Mouse (Mus musculus): ENCODE measurements around the gene Gm4847. TPM values are rescaled to one million over a fixed set of nuclear protein-coding genes. Genes with fewer than 3 reads are reported as not detected.

Gm4847 gene
- not detected for polyA plus RNA-seq (2017; shearing (Covaris generic))

DNA sequence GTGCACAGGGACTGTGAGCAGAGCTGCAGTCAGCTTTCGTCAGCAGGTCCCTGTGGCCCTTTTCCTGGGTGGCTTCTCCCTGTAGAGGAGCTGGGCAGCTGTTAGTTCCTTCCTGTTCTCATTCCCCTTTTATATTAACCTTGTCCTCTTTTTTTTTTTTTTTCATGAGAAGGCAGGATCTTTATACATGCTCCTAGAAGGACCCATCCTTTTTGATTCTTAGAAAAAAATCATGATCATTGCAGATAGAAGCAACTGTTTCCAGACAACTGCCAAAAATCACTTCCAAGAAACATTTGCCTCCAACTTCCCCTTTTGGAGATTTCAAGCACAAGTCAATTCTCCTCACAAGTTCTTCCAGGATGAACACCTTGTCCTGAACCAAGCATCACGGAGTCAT is at the start of gene Gm4847:
TSS of gene Gm4847 (minus strand) at position 101 of the 400 bp plus-strand sequence.

GRCm38 (mm10) chr1:166681745-166682144 is 34.3 kb upstream of the Gm4847 start, which contains the start of gene Fmo9:
Gene Fmo9, minus strand, starts transcription at chr1:166681845.

Other genes starting within 250 kb of the Gm4847 start
- 5.8 TPM for gene Pogk, start 237.8 kb downstream of the Gm4847 start, polyA plus RNA-seq (2017; shearing (Covaris generic))
- not detected for gene Gm4846, start 150.1 kb downstream of the Gm4847 start, polyA plus RNA-seq (2017; shearing (Covaris generic))
- not detected for gene Fmo9, start 34.2 kb upstream of the Gm4847 start, polyA plus RNA-seq (2017; shearing (Covaris generic))

Measured in CD4-positive, CD25-positive, alpha-beta regulatory T cell, adult 9 weeks (primary cell).